Mouse (Mus musculus): ENCODE results near the gene Polg2. TPM values are rescaled to one million over a fixed set of nuclear protein-coding genes. Genes with fewer than 3 reads are reported as not detected.
"Not testable (repeated sequence)": the region's sequence is repeated elsewhere in the genome, so short reads cannot be mapped to it uniquely, and the experiment has no call there.

The Polg2 gene
- polyA plus RNA-seq, 1 experiment from 2014 or later: 9.3 TPM

DNA sequence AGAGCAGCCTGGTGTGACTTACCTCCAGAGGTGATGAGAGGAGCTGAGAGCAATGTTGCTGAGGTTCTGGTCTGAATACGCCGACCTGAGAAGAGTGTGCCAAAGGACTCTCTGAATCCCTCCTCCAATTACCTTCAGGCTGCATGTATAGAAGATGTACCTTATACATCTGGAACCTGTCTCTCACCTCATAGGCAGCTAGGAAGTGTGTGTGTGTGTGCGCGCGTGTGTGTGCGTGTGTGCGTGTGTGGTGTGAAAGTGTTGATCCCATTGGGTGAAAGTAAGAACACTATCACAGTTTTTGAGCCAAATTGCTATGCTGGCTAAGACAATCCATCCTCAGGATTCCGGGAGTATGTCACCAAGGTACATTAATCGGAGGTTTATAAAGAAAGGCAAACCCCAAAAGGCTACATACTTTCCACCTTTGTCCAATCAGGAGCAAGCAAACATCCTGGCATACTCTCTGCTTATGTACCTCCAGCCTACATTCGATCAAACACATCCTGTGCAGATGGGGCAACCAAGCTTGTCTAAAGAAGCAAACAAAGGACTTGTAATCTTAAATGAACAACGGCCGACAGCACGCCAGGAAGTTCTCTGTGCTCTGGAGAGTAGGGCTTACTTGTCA lies 29.1 kb downstream of the Polg2 start, which contains the start of gene Pecam1:
Gene Pecam1, minus strand, starts transcription at position 508 of the 631 bp plus-strand sequence.
- WGBS (ENCODE audit: insufficient replicate concordance): 80% methylated on average over 13 of the region's 13 CpGs
- no peaks in the 10 kb centered on the region for H3K36me3 ChIP-seq (ENCODE audit: control insufficient read depth, insufficient read depth, low read length)
- peaks cover 4% of the 10 kb centered on the region; the same call in 1 of the 2 replicates for H3K4me1 ChIP-seq (ENCODE audit: control insufficient read depth, insufficient read depth, low read length)
- no peak within 1 kb of the TSS for H3K9ac ChIP-seq (ENCODE audit: low read depth, low read length)
- ATAC-seq (replicated peaks; ENCODE audit: insufficient number of reproducible peaks, low FRiP score, low TSS enrichment): no peak
- H3K27ac ChIP-seq (ENCODE audit: low read depth, low read length): no peak within 1 kb of the TSS
- no peaks in the 10 kb centered on the region for H3K27me3 ChIP-seq (ENCODE audit: control insufficient read depth, insufficient read depth, low read length)
- 0 out of 2 replicates have a peak, but pooled peaks cover 2% of the 10 kb centered on the region for H3K9me3 ChIP-seq (replicated peaks; ENCODE audit: control insufficient read depth, low read length)
- no peak within 1 kb of the TSS for H3K4me3 ChIP-seq (ENCODE audit: low read depth, low read length)
- no peak within 1 kb of the TSS for H3K4me2 ChIP-seq

DNA sequence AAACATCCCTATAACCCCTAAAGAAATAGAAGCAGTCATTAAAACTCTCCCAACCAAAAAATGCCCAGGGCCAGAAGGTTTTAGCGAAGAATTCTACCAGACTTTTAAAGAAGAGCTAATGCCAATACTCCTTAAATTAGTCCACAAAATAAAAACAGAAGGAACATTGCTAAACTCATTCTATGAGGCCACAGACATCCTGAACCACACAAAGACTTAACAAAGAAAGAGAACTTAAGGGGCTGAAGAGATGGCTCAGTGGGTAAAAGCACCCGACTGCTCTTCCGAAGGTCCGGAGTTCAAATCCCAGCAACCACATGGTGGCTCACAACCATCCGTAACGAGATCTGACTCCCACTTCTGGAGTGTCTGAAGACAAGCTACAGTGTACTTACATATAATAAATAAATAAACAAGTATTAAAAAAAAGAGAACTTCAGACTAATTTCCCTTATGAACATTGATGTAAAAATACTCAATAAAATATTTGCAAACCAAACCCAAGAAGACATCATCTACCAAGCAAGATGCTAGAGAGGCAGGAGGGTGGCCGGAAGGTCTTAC lies 29.7 kb downstream of the Polg2 start:
- not testable (repeated sequence) for H3K9me3 ChIP-seq (replicated peaks; ENCODE audit: control insufficient read depth, low read length); H3K27ac ChIP-seq (ENCODE audit: low read depth, low read length); H3K27me3 ChIP-seq (ENCODE audit: control insufficient read depth, insufficient read depth, low read length); H3K4me2 ChIP-seq; ATAC-seq (replicated peaks; ENCODE audit: insufficient number of reproducible peaks, low FRiP score, low TSS enrichment); H3K36me3 ChIP-seq (ENCODE audit: control insufficient read depth, insufficient read depth, low read length); H3K9ac ChIP-seq (ENCODE audit: low read depth, low read length); H3K4me3 ChIP-seq (ENCODE audit: low read depth, low read length); H3K4me1 ChIP-seq (ENCODE audit: control insufficient read depth, insufficient read depth, low read length)
- WGBS (ENCODE audit: insufficient replicate concordance): 87% methylated on average over 7 of the region's 7 CpGs

DNA sequence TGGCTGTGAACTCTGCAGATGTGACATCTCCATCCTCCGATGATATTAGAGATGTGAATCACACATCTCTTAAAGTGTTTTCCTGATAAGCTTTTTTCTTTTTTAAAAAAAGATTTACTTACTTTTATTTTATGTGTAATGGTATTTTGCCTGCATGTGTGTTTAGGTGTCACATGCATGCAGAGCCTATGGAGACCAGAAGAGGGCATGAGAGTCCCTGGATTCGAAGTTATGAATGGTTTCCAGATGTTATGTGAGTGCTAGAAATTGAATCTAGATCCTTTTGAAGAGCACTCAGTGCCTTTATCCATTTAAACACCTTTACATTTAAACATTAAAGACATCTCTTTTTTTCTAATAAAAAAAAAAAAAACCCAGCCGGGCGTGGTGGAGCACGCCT lies 34.4 kb downstream of the Polg2 start:
- 0 out of 2 replicates have a peak, but pooled peaks cover 2% of the 10 kb centered on the region for H3K9me3 ChIP-seq (replicated peaks; ENCODE audit: control insufficient read depth, low read length)
- no peaks in the 10 kb centered on the region for H3K27me3 ChIP-seq (ENCODE audit: control insufficient read depth, insufficient read depth, low read length)
- H3K36me3 ChIP-seq (ENCODE audit: control insufficient read depth, insufficient read depth, low read length): no peaks in the 10 kb centered on the region
- H3K4me2 ChIP-seq: no peak overlapping the region
- 89% methylated on average over 5 of the region's 5 CpGs for WGBS (ENCODE audit: insufficient replicate concordance)
- no peaks in the 10 kb centered on the region for H3K4me1 ChIP-seq (ENCODE audit: control insufficient read depth, insufficient read depth, low read length)
- no peak overlapping the region for H3K27ac ChIP-seq (ENCODE audit: low read depth, low read length)
- H3K9ac ChIP-seq (ENCODE audit: low read depth, low read length): no peak overlapping the region
- no peak for ATAC-seq (replicated peaks; ENCODE audit: insufficient number of reproducible peaks, low FRiP score, low TSS enrichment)
- no peak overlapping the region for H3K4me3 ChIP-seq (ENCODE audit: low read depth, low read length)

DNA sequence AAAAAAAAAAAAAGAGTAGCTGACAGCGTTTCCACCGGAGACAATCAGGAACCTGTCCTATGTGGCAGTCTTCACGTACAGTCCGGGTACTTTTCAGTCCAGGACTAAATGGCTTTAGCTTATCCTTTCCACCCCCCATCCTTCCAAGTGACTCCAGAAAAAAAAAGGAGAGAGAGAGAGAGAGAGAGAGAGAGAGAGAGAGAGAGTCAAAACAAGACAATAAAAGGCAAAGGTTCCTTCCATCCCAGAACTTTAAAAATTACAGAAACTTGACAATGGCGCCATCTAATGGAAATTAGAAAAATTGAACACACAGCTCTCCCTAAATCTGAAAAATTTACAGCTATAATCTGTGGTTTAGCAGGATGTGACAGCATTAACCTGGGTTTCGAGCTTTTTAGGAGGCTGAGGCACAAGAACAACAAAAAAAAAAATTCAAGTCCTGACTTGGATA lies 36.9 kb downstream of the Polg2 start:
- Histone ChIP-seq H3K27ac (ENCODE audit: low read depth, low read length) (no peak overlapping the region), H3K36me3 (ENCODE audit: control insufficient read depth, insufficient read depth, low read length) (no peaks in the 10 kb centered on the region), H3K9ac (ENCODE audit: low read depth, low read length) (no peak overlapping the region), H3K4me2 (no peak overlapping the region), H3K4me3 (ENCODE audit: low read depth, low read length) (no peak overlapping the region), H3K9me3 (replicated peaks; ENCODE audit: control insufficient read depth, low read length) (0 out of 2 replicates have a peak, but pooled peaks cover 2% of the 10 kb centered on the region), H3K4me1 (ENCODE audit: control insufficient read depth, insufficient read depth, low read length) (peaks cover 3% of the 10 kb centered on the region), H3K27me3 (ENCODE audit: control insufficient read depth, insufficient read depth, low read length) (no peaks in the 10 kb centered on the region)
- WGBS (ENCODE audit: insufficient replicate concordance): 49% methylated on average over 6 of the region's 6 CpGs
- no peak for ATAC-seq (replicated peaks; ENCODE audit: insufficient number of reproducible peaks, low FRiP score, low TSS enrichment)

DNA sequence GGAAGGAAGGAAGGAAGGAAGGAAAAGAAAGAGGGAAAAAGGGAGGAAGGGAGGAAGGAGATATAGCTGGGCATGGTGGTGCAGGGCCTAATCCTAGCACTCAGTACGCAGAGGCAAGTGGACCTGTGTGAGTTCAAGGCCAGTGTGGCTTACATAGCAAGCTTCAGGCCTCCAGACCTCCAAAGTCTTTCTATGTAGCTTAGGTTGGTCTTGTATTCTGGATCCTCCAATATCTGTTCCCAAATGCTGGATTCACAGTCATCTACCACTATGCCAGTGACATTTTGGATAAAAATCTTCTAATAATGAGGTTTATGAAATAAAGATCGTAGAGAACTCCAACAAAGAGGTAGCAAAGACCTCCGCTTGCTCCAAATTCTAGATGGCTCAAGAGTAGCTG lies 37.5 kb downstream of the Polg2 start:
- Histone ChIP-seq H3K9me3 (replicated peaks; ENCODE audit: control insufficient read depth, low read length) (no peaks in the 10 kb centered on the region), H3K27me3 (ENCODE audit: control insufficient read depth, insufficient read depth, low read length) (no peaks in the 10 kb centered on the region), H3K27ac (ENCODE audit: low read depth, low read length) (no peak overlapping the region), H3K9ac (ENCODE audit: low read depth, low read length) (no peak overlapping the region), H3K36me3 (ENCODE audit: control insufficient read depth, insufficient read depth, low read length) (no peaks in the 10 kb centered on the region), H3K4me2 (no peak overlapping the region), H3K4me3 (ENCODE audit: low read depth, low read length) (no peak overlapping the region), H3K4me1 (ENCODE audit: control insufficient read depth, insufficient read depth, low read length) (peaks cover 9% of the 10 kb centered on the region)
- no peak for ATAC-seq (replicated peaks; ENCODE audit: insufficient number of reproducible peaks, low FRiP score, low TSS enrichment)
- WGBS (ENCODE audit: insufficient replicate concordance): 91% methylated on average over 3 of the region's 3 CpGs

DNA sequence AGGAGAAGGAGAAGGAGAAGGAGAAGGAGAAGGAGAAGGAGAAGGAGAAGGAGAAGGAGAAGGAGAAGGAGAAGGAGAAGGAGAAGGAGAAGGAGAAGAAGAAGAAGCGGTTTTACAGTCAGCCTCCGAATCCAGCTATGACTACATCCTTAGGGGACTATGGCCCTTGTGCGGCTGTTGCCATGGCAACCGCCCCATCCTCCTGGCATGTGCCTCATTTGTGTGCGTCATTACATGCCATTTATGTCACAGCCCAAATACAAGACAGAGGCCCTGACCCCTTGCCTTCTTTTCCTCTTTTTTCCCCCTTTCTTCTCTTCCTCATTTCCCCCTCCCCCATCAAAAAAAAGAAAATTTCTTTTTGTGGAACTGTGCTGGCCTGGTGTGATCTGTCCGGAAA lies 38.1 kb downstream of the Polg2 start:
- Histone ChIP-seq H3K36me3 (ENCODE audit: control insufficient read depth, insufficient read depth, low read length) (no peaks in the 10 kb centered on the region), H3K27ac (ENCODE audit: low read depth, low read length) (no peak overlapping the region), H3K4me2 (no peak overlapping the region), H3K4me3 (ENCODE audit: low read depth, low read length) (no peak overlapping the region), H3K9ac (ENCODE audit: low read depth, low read length) (no peak overlapping the region), H3K9me3 (replicated peaks; ENCODE audit: control insufficient read depth, low read length) (no peaks in the 10 kb centered on the region), H3K27me3 (ENCODE audit: control insufficient read depth, insufficient read depth, low read length) (no peaks in the 10 kb centered on the region), H3K4me1 (ENCODE audit: control insufficient read depth, insufficient read depth, low read length) (peaks cover 9% of the 10 kb centered on the region)
- 79% methylated on average over 6 of the region's 6 CpGs for WGBS (ENCODE audit: insufficient replicate concordance)
- no peak for ATAC-seq (replicated peaks; ENCODE audit: insufficient number of reproducible peaks, low FRiP score, low TSS enrichment)

DNA sequence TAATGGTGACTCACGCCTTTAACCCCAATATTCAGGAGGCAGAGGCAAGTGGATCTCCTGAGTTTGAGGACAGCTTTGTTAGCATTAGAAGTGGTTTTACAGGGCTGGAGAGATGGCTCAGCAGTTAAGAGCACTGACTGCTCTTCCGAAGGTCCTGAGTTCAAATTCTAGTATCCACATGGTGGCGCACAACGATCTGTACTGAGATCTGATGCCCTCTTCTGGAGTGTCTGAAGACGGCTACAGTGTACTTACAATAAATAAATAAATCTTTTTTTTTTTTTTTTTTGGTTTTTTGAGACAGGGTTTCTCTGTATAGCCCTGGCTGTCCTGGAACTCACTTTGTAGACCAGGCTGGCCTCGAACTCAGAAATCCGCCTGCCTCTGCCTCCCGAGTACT lies 38.6 kb downstream of the Polg2 start:
- not testable (repeated sequence) for H3K27ac ChIP-seq (ENCODE audit: low read depth, low read length); H3K4me1 ChIP-seq (ENCODE audit: control insufficient read depth, insufficient read depth, low read length); H3K36me3 ChIP-seq (ENCODE audit: control insufficient read depth, insufficient read depth, low read length); H3K9me3 ChIP-seq (replicated peaks; ENCODE audit: control insufficient read depth, low read length); H3K9ac ChIP-seq (ENCODE audit: low read depth, low read length); H3K4me2 ChIP-seq; H3K27me3 ChIP-seq (ENCODE audit: control insufficient read depth, insufficient read depth, low read length); H3K4me3 ChIP-seq (ENCODE audit: low read depth, low read length); ATAC-seq (replicated peaks; ENCODE audit: insufficient number of reproducible peaks, low FRiP score, low TSS enrichment)
- 87% methylated on average over 5 of the region's 8 CpGs for WGBS (ENCODE audit: insufficient replicate concordance)

DNA sequence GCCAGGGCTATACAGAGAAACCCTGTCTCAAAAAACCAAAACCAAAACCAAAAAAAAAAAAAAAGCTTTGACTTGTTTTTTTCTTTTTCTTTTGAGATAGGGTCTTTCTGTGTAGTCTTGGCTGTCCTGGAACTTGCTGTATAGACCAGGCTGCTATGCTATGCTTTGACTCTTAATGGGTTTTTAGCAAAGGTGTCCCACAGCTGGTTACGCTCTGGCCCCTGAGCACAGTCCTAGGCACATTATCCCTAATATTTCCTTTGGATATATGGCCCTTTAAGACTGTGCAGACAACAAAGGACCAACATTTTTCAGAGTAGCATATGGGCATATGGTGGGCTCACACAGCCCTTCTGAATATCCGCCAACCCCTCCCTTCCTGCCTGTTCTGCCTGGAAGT lies 40.2 kb downstream of the Polg2 start:
- H3K27me3 ChIP-seq (ENCODE audit: control insufficient read depth, insufficient read depth, low read length): no peaks in the 10 kb centered on the region
- ATAC-seq (replicated peaks; ENCODE audit: insufficient number of reproducible peaks, low FRiP score, low TSS enrichment): no peak
- no peaks in the 10 kb centered on the region for H3K9me3 ChIP-seq (replicated peaks; ENCODE audit: control insufficient read depth, low read length)
- H3K4me2 ChIP-seq: no peak overlapping the region
- no peak overlapping the region for H3K27ac ChIP-seq (ENCODE audit: low read depth, low read length)
- no peak overlapping the region for H3K4me3 ChIP-seq (ENCODE audit: low read depth, low read length)
- WGBS (ENCODE audit: insufficient replicate concordance): 81% methylated on average over 2 of the region's 2 CpGs
- no peaks in the 10 kb centered on the region for H3K36me3 ChIP-seq (ENCODE audit: control insufficient read depth, insufficient read depth, low read length)
- H3K4me1 ChIP-seq (ENCODE audit: control insufficient read depth, insufficient read depth, low read length): peaks cover 9% of the 10 kb centered on the region
- no peak overlapping the region for H3K9ac ChIP-seq (ENCODE audit: low read depth, low read length)

DNA sequence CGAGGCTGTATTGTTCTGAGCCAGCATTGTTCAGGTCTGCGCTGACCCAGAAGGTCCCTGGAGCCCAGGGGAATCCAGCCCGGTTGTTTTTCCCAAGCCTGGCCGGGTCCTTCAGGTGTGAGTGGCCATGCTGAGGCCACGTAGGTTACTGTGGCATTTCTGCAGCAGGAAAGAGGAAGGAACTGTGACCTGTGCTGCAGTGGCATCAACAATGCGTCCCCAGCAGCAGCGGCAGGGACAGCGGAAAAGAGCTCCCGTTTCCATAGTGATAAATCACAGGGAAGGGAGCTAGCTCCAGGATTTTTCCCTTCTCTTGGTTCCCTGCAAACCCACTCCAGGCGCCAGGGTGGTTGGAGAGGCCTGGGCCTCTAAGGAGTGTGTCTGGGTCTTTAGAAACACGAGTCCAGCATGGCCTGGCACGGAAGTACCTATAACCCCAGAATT lies 42.1 kb downstream of the Polg2 start:
- Histone ChIP-seq H3K4me1 (ENCODE audit: control insufficient read depth, insufficient read depth, low read length) (peaks cover 9% of the 10 kb centered on the region), H3K9ac (ENCODE audit: low read depth, low read length) (no peak overlapping the region), H3K27ac (ENCODE audit: low read depth, low read length) (peak overlapping the region; percentile 18; the same call in 1 of the 2 replicates), H3K4me3 (ENCODE audit: low read depth, low read length) (no peak overlapping the region), H3K9me3 (replicated peaks; ENCODE audit: control insufficient read depth, low read length) (no peaks in the 10 kb centered on the region), H3K36me3 (ENCODE audit: control insufficient read depth, insufficient read depth, low read length) (no peaks in the 10 kb centered on the region), H3K27me3 (ENCODE audit: control insufficient read depth, insufficient read depth, low read length) (no peaks in the 10 kb centered on the region), H3K4me2 (no peak overlapping the region; the same call in 1 of the 2 replicates)
- 30% methylated on average over 12 of the region's 12 CpGs for WGBS (ENCODE audit: insufficient replicate concordance)
- ATAC-seq (replicated peaks; ENCODE audit: insufficient number of reproducible peaks, low FRiP score, low TSS enrichment): no peak
